Mouse (Mus musculus): ENCODE measurements at regions not wholly inside any gene's neighbourhood (a gene's known extent, or its start where the extent isn't known, plus 50 kb on each side); places are given as distances from the start of the nearest gene placed in this dataset.

- DNase-seq: no peak
These were observed 114.7 kb upstream of the Jag1 start for GRCm38 (mm10) chr2:137231161-137231560.

- no peak for DNase-seq
These were observed 113.1 kb upstream of the Jag1 start for GRCm38 (mm10) chr2:137229422-137230069.

- no peak for DNase-seq
These were observed 111.1 kb upstream of the Jag1 start for GRCm38 (mm10) chr2:137227495-137227894.

GRCm38 (mm10) chr2:137224702-137225552 lies 108.5 kb upstream of the Jag1 start:
- DNase-seq: peak; percentile 55

- DNase-seq: no peak
These were observed 99.3 kb upstream of the Jag1 start for GRCm38 (mm10) chr2:137215697-137216096.

GRCm38 (mm10) chr2:137207846-137208245 lies 91.4 kb upstream of the Jag1 start:
- no peak for DNase-seq

- DNase-seq: no peak
These were observed 87.9 kb upstream of the Jag1 start for GRCm38 (mm10) chr2:137204274-137204850.

GRCm38 (mm10) chr2:137200101-137200500 lies 83.7 kb upstream of the Jag1 start:
- no peak for DNase-seq

GRCm38 (mm10) chr2:137192183-137192582 lies 75.7 kb upstream of the Jag1 start:
- no peak for DNase-seq

GRCm38 (mm10) chr2:137169176-137169575 lies 52.7 kb upstream of the Jag1 start:
- no peak for DNase-seq

- no peak for DNase-seq
These were observed 52.2 kb upstream of the Jag1 start for GRCm38 (mm10) chr2:137168626-137169025.

Data from kidney, adult 11 months (tissue).